Mouse (Mus musculus): Measurements from ENCODE around the gene Olfr1173. TPM values are rescaled to one million over a fixed set of nuclear protein-coding genes. Genes with fewer than 3 reads are reported as not detected.

The Olfr1173 gene
- total RNA-seq (2023) = not detected

DNA sequence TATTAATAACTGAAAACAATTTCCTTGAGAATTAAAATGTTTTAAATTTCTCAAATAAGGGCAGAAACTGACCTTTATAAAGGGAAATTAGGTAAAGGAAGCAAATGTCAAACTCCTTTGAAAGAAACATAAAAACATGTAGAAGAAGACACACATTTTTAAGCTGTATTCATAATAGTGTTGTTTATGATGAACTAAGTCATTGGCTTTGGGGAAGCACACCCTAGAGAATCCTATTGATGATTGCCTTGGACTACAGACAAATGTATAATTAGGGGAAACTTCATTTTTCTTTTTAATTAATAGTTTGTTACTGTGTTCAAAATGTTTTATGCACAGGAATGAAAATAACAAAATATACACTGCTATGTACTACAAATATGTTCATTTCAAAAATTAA is at the start of gene Olfr1173:
TSS of gene Olfr1173 (minus strand) at position 101 of the 400 bp plus-strand sequence.

GRCm38 (mm10) chr2:88327115-88327514 is 47.4 kb upstream of the Olfr1173 start, which contains the start of gene Olfr1175-ps:
Olfr1175-ps (minus strand) TSS chr2:88327215.

DNA sequence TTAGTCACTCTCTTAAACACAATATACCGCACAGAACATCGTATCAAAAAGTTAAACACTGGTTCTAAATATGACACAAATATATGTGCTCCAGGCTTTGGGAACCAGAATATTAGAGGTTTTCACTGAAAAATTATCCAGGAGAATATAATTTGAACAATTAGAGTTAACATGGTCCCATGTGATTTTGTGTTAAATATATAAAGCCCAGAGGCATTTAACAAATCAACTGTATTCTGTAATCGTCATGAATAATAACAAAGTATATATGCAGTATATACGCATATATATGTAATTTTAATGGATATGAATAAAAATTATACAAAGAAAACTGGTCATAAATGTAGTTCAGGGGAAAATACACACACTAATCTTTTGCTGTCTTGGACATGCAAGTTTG is 35.4 kb upstream of the Olfr1173 start, which contains the start of gene Olfr1174-ps:
TSS of gene Olfr1174-ps (minus strand) at position 101 of the 400 bp plus-strand sequence.

GRCm38 (mm10) chr2:88228234-88228633 is 51.4 kb downstream of the Olfr1173 start, which contains the start of gene Olfr1170:
Olfr1170 (minus strand) TSS chr2:88228334.

Other genes with a start within 250 kb of the Olfr1173 start
- gene Olfr73, start 242.2 kb downstream of the Olfr1173 start, total RNA-seq (2023) = not detected
- gene Olfr1162, start 228.7 kb downstream of the Olfr1173 start, total RNA-seq (2023) = not detected
- gene Olfr1163, start 208.0 kb downstream of the Olfr1173 start, total RNA-seq (2023) = not detected
- not detected for gene Olfr1164, start 185.9 kb downstream of the Olfr1173 start, total RNA-seq (2023)
- not detected for gene Olfr1166, start 151.6 kb downstream of the Olfr1173 start, total RNA-seq (2023)
- not detected for gene Olfr1167, start 124.7 kb downstream of the Olfr1173 start, total RNA-seq (2023)
- gene Olfr1168, start 98.0 kb downstream of the Olfr1173 start, total RNA-seq (2023) = not detected
- gene Olfr1170, start 51.5 kb downstream of the Olfr1173 start, total RNA-seq (2023) = not detected
- not detected for gene Olfr1174-ps, start 35.3 kb upstream of the Olfr1173 start, total RNA-seq (2023)
- gene Olfr1175-ps, start 47.3 kb upstream of the Olfr1173 start, total RNA-seq (2023) = not detected
- gene Olfr1176, start 56.8 kb upstream of the Olfr1173 start, total RNA-seq (2023) = not detected
- gene Olfr1177-ps, start 66.6 kb upstream of the Olfr1173 start, total RNA-seq (2023) = not detected
- gene Olfr1178, start 107.2 kb upstream of the Olfr1173 start, total RNA-seq (2023) = not detected
- gene Olfr1179, start 126.6 kb upstream of the Olfr1173 start, total RNA-seq (2023) = not detected
- gene Olfr1180, start 139.3 kb upstream of the Olfr1173 start, total RNA-seq (2023) = not detected
- not detected for gene Olfr1181, start 146.3 kb upstream of the Olfr1173 start, total RNA-seq (2023)
- gene Gm13757, start 169.3 kb upstream of the Olfr1173 start, total RNA-seq (2023) = not detected
- gene Olfr1183, start 175.0 kb upstream of the Olfr1173 start, total RNA-seq (2023) = not detected
- not detected for gene Olfr1184, start 203.7 kb upstream of the Olfr1173 start, total RNA-seq (2023)
- not detected for gene Olfr1185-ps1, start 213.4 kb upstream of the Olfr1173 start, total RNA-seq (2023)
- not detected for gene Olfr1186, start 238.7 kb upstream of the Olfr1173 start, total RNA-seq (2023)

Data from CD8-positive naive resting alpha-beta T cell, adult 57 days (primary cell).